Mouse (Mus musculus): ENCODE measurements at regions not wholly inside any gene's neighbourhood (a gene's known extent, or its start where the extent isn't known, plus 50 kb on each side); places are given as distances from the start of the nearest gene placed in this dataset.

- H3K4me1 ChIP-seq (ENCODE audit: control insufficient read depth, insufficient read depth, low read length): no peaks in the 10 kb centered on the region
These were observed 419.0 kb upstream of the Tenm3 start for GRCm38 (mm10) chr8:49262797-49263196.

GRCm38 (mm10) chr8:49255954-49256353, 412.2 kb upstream of the Tenm3 start:
- no peak for TF ChIP-seq CTCF (IDR thresholded peaks at IDR 0.05; ENCODE audit: low read depth, low read length)
- no peaks in the 10 kb centered on the region for H3K4me1 ChIP-seq (ENCODE audit: control insufficient read depth, insufficient read depth, low read length)
- H3K27ac ChIP-seq (ENCODE audit: insufficient read depth, low read length): no peak overlapping the region
- no peaks in the 10 kb centered on the region for H3K9me3 ChIP-seq (replicated peaks; ENCODE audit: control insufficient read depth, insufficient read depth, low read length, poor library complexity, severe bottlenecking)
- H3K4me3 ChIP-seq (ENCODE audit: low read depth, low read length): no peak overlapping the region
- H3K36me3 ChIP-seq (ENCODE audit: control insufficient read depth, insufficient read depth, low read length, poor library complexity, severe bottlenecking): no peaks in the 10 kb centered on the region
- no peaks in the 10 kb centered on the region; the same call in 1 of the 2 replicates for H3K27me3 ChIP-seq (ENCODE audit: control insufficient read depth, insufficient read depth, low read length, poor library complexity, severe bottlenecking)
- no peak overlapping the region for H3K9ac ChIP-seq (ENCODE audit: low read depth, poor library complexity, severe bottlenecking)

More at GRCm38 (mm10) chr8:49262797-49263196, 419.0 kb upstream of the Tenm3 start:
- H3K27ac ChIP-seq (ENCODE audit: insufficient read depth, low read length): no peak overlapping the region
- no peaks in the 10 kb centered on the region for H3K9me3 ChIP-seq (replicated peaks; ENCODE audit: control insufficient read depth, insufficient read depth, low read length, poor library complexity, severe bottlenecking)
- H3K36me3 ChIP-seq (ENCODE audit: control insufficient read depth, insufficient read depth, low read length, poor library complexity, severe bottlenecking): no peaks in the 10 kb centered on the region
- H3K4me3 ChIP-seq (ENCODE audit: low read depth, low read length): no peak overlapping the region
- H3K27me3 ChIP-seq (ENCODE audit: control insufficient read depth, insufficient read depth, low read length, poor library complexity, severe bottlenecking): no peaks in the 10 kb centered on the region; the same call in 1 of the 2 replicates
- H3K9ac ChIP-seq (ENCODE audit: low read depth, poor library complexity, severe bottlenecking): no peak overlapping the region
- no peak for TF ChIP-seq EP300 (IDR thresholded peaks at IDR 0.05; ENCODE audit: insufficient read depth, low read depth, low read length)
- TF ChIP-seq POLR2A (IDR thresholded peaks at IDR 0.05; ENCODE audit: insufficient read depth, low read length): no peak
- TF ChIP-seq CTCF (IDR thresholded peaks at IDR 0.05; ENCODE audit: low read depth, low read length): no peak

- Histone ChIP-seq H3K27me3 (ENCODE audit: control insufficient read depth, insufficient read depth, low read length, poor library complexity, severe bottlenecking) (no peaks in the 10 kb centered on the region), H3K4me3 (ENCODE audit: low read depth, low read length) (no peak overlapping the region), H3K27ac (ENCODE audit: insufficient read depth, low read length) (no peak overlapping the region), H3K9me3 (replicated peaks; ENCODE audit: control insufficient read depth, insufficient read depth, low read length, poor library complexity, severe bottlenecking) (no peaks in the 10 kb centered on the region), H3K9ac (ENCODE audit: low read depth, poor library complexity, severe bottlenecking) (no peak overlapping the region), H3K4me1 (ENCODE audit: control insufficient read depth, insufficient read depth, low read length) (no peaks in the 10 kb centered on the region), H3K36me3 (ENCODE audit: control insufficient read depth, insufficient read depth, low read length, poor library complexity, severe bottlenecking) (no peaks in the 10 kb centered on the region)
- TF ChIP-seq EP300 (IDR thresholded peaks at IDR 0.05; ENCODE audit: insufficient read depth, low read depth, low read length) (no peak), CTCF (IDR thresholded peaks at IDR 0.05; ENCODE audit: low read depth, low read length) (no peak), POLR2A (IDR thresholded peaks at IDR 0.05; ENCODE audit: insufficient read depth, low read length) (no peak)
These were observed 410.6 kb upstream of the Tenm3 start for GRCm38 (mm10) chr8:49254311-49254828.

GRCm38 (mm10) chr8:49243002-49243401, 399.3 kb upstream of the Tenm3 start:
- Histone ChIP-seq H3K27me3 (ENCODE audit: control insufficient read depth, insufficient read depth, low read length, poor library complexity, severe bottlenecking) (no peaks in the 10 kb centered on the region), H3K4me3 (ENCODE audit: low read depth, low read length) (no peak overlapping the region), H3K9ac (ENCODE audit: low read depth, poor library complexity, severe bottlenecking) (no peak overlapping the region), H3K27ac (ENCODE audit: insufficient read depth, low read length) (no peak overlapping the region), H3K4me1 (ENCODE audit: control insufficient read depth, insufficient read depth, low read length) (no peaks in the 10 kb centered on the region), H3K9me3 (replicated peaks; ENCODE audit: control insufficient read depth, insufficient read depth, low read length, poor library complexity, severe bottlenecking) (no peaks in the 10 kb centered on the region), H3K36me3 (ENCODE audit: control insufficient read depth, insufficient read depth, low read length, poor library complexity, severe bottlenecking) (no peaks in the 10 kb centered on the region)
- TF ChIP-seq POLR2A (IDR thresholded peaks at IDR 0.05; ENCODE audit: insufficient read depth, low read length) (no peak), EP300 (IDR thresholded peaks at IDR 0.05; ENCODE audit: insufficient read depth, low read depth, low read length) (no peak), CTCF (IDR thresholded peaks at IDR 0.05; ENCODE audit: low read depth, low read length) (no peak)

GRCm38 (mm10) chr8:49236822-49237071, 393.0 kb upstream of the Tenm3 start:
- H3K27ac ChIP-seq (ENCODE audit: insufficient read depth, low read length): no peak overlapping the region
- TF ChIP-seq CTCF (IDR thresholded peaks at IDR 0.05; ENCODE audit: low read depth, low read length): no peak
- no peak for TF ChIP-seq EP300 (IDR thresholded peaks at IDR 0.05; ENCODE audit: insufficient read depth, low read depth, low read length)
- TF ChIP-seq POLR2A (IDR thresholded peaks at IDR 0.05; ENCODE audit: insufficient read depth, low read length): no peak

GRCm38 (mm10) chr8:49236021-49236821, 392.5 kb upstream of the Tenm3 start:
- H3K27ac ChIP-seq (ENCODE audit: insufficient read depth, low read length): no peak overlapping the region
- no peaks in the 10 kb centered on the region for H3K4me1 ChIP-seq (ENCODE audit: control insufficient read depth, insufficient read depth, low read length)
- H3K9ac ChIP-seq (ENCODE audit: low read depth, poor library complexity, severe bottlenecking): no peak overlapping the region
- no peaks in the 10 kb centered on the region for H3K27me3 ChIP-seq (ENCODE audit: control insufficient read depth, insufficient read depth, low read length, poor library complexity, severe bottlenecking)
- no peak for TF ChIP-seq EP300 (IDR thresholded peaks at IDR 0.05; ENCODE audit: insufficient read depth, low read depth, low read length)
- H3K4me3 ChIP-seq (ENCODE audit: low read depth, low read length): no peak overlapping the region
- H3K36me3 ChIP-seq (ENCODE audit: control insufficient read depth, insufficient read depth, low read length, poor library complexity, severe bottlenecking): no peaks in the 10 kb centered on the region
- H3K9me3 ChIP-seq (replicated peaks; ENCODE audit: control insufficient read depth, insufficient read depth, low read length, poor library complexity, severe bottlenecking): no peaks in the 10 kb centered on the region

More at GRCm38 (mm10) chr8:49236822-49237071, 393.0 kb upstream of the Tenm3 start:
- Histone ChIP-seq H3K4me1 (ENCODE audit: control insufficient read depth, insufficient read depth, low read length) (no peaks in the 10 kb centered on the region), H3K27me3 (ENCODE audit: control insufficient read depth, insufficient read depth, low read length, poor library complexity, severe bottlenecking) (no peaks in the 10 kb centered on the region), H3K9me3 (replicated peaks; ENCODE audit: control insufficient read depth, insufficient read depth, low read length, poor library complexity, severe bottlenecking) (no peaks in the 10 kb centered on the region), H3K36me3 (ENCODE audit: control insufficient read depth, insufficient read depth, low read length, poor library complexity, severe bottlenecking) (no peaks in the 10 kb centered on the region), H3K4me3 (ENCODE audit: low read depth, low read length) (no peak overlapping the region), H3K9ac (ENCODE audit: low read depth, poor library complexity, severe bottlenecking) (no peak overlapping the region)
